Mouse (Mus musculus) stomach, postnatal 0 days (tissue): Measurements from ENCODE around the gene Luc7l.

Source experiments
- CTCF ChIP-seq: IDR thresholded peaks from 2 replicates; pipeline ENCODE4 v1.5.1; 2016; ENCODE audit warnings: antibody characterized with exemption, low read depth, mild to moderate bottlenecking, moderate library complexity
- EP300 ChIP-seq: optimal IDR thresholded peaks from 2 replicates; pipeline ENCODE3; 2016; ENCODE audit warnings: antibody characterized with exemption

DNA sequence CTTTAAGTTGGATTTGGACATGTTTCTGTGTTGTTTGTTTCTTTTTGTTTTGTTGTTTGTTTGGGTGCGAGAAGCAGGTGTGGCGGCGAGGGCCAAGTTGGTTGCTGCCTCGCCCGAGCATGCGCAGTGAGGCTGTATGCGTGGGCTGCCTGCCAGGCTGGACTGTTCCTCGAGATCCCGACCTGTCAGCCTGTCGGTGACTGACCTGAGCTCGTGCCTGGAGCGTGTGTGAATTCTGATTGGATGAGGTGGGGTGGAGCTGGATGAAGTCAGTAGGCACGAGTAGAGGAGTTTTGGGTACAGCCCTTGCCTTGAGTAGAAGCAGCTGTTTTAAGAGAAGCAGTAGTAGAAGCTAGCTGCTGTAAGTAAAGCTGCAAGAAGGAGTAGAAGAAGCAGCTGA, 23.2 kb downstream of the Luc7l start:
- TF ChIP-seq CTCF (no peak), EP300 (no peak)
